Mouse (Mus musculus): ENCODE results near the gene Lcn5. TPM values are rescaled to one million over a fixed set of nuclear protein-coding genes. Genes with fewer than 3 reads are reported as not detected.

Lcn5 gene
- not detected in 2 replicates for polyA plus RNA-seq (2011; ENCODE audit: insufficient read depth, insufficient read length, low read depth, missing spikeins)

DNA sequence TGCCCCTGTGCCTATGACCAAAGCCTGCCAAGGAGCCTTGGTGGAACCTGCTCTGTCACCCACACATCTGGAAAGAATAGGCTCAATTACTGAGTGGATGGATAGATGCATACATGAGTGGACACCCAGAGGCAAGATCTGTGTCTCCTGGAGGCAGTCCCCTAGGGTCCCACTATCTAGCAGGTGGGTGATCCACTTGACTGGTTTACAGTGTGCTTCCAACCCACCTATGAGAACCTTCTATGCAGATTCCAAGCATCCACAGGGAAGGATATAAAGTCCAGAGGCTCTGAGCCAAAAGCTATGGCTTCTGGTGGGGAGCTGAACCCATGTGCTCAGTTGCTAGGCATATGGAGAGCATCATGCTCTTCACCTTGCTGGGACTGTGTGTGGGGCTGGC, at the start of gene Lcn5:
Gene Lcn5, plus strand, starts transcription at position 301 of the 400 bp plus-strand sequence.
- no peak within 1 kb of the TSS for H3K27ac ChIP-seq (ENCODE audit: insufficient read depth, low read length)
- no peak within 1 kb of the TSS for H3K4me3 ChIP-seq (ENCODE audit: low read depth, low read length)
- no peak within 1 kb of the TSS for H3K9ac ChIP-seq (ENCODE audit: low read depth, poor library complexity, severe bottlenecking)
- H3K4me1 ChIP-seq (ENCODE audit: control insufficient read depth, insufficient read depth, low read length): no peaks in the 10 kb centered on the region
- no peak for TF ChIP-seq EP300 (IDR thresholded peaks at IDR 0.05; ENCODE audit: insufficient read depth, low read depth, low read length)
- TF ChIP-seq POLR2A (IDR thresholded peaks at IDR 0.05; ENCODE audit: insufficient read depth, low read length): no peak
- no peak for TF ChIP-seq CTCF (IDR thresholded peaks at IDR 0.05; ENCODE audit: low read depth, low read length)
- no peaks in the 10 kb centered on the region for H3K27me3 ChIP-seq (ENCODE audit: control insufficient read depth, insufficient read depth, low read length, poor library complexity, severe bottlenecking)
- no peaks in the 10 kb centered on the region for H3K9me3 ChIP-seq (replicated peaks; ENCODE audit: control insufficient read depth, insufficient read depth, low read length, poor library complexity, severe bottlenecking)
- H3K36me3 ChIP-seq (ENCODE audit: control insufficient read depth, insufficient read depth, low read length, poor library complexity, severe bottlenecking): no peaks in the 10 kb centered on the region

DNA sequence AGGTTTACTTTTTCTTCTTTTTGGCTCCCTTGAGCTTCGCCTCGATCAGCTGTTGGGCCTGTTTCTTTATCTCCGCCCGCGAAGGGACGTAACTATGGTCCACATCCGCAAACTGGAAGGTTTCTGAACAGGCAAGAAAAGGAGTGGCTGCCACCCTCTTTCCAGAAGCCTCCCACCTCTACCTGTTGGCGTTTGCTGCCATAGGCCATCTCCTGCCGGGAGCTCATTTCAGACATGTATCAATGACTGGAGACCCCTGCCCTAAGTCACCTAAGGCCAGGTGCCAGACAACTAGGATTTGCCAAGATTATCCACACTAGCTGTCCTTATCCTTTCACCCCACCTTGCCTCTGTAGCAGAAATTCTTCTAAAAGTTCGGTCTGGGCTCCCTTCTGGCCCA, 49.1 kb upstream of the Lcn5 start:
- peaks cover 3% of the 10 kb centered on the region; the same call in 1 of the 2 replicates for H3K27me3 ChIP-seq (ENCODE audit: control insufficient read depth, insufficient read depth, low read length, poor library complexity, severe bottlenecking)
- H3K4me3 ChIP-seq (ENCODE audit: low read depth, low read length): no peak overlapping the region
- H3K9ac ChIP-seq (ENCODE audit: low read depth, poor library complexity, severe bottlenecking): no peak overlapping the region
- no peaks in the 10 kb centered on the region for H3K36me3 ChIP-seq (ENCODE audit: control insufficient read depth, insufficient read depth, low read length, poor library complexity, severe bottlenecking)
- H3K9me3 ChIP-seq (replicated peaks; ENCODE audit: control insufficient read depth, insufficient read depth, low read length, poor library complexity, severe bottlenecking): no peaks in the 10 kb centered on the region
- H3K27ac ChIP-seq (ENCODE audit: insufficient read depth, low read length): no peak overlapping the region
- no peaks in the 10 kb centered on the region for H3K4me1 ChIP-seq (ENCODE audit: control insufficient read depth, insufficient read depth, low read length)
- no peak for TF ChIP-seq EP300 (IDR thresholded peaks at IDR 0.05; ENCODE audit: insufficient read depth, low read depth, low read length)
- TF ChIP-seq POLR2A (IDR thresholded peaks at IDR 0.05; ENCODE audit: insufficient read depth, low read length): no peak
- no peak for TF ChIP-seq CTCF (IDR thresholded peaks at IDR 0.05; ENCODE audit: low read depth, low read length)

- Histone ChIP-seq H3K27ac (ENCODE audit: insufficient read depth, low read length) (no peak overlapping the region), H3K36me3 (ENCODE audit: control insufficient read depth, insufficient read depth, low read length, poor library complexity, severe bottlenecking) (no peaks in the 10 kb centered on the region), H3K9me3 (replicated peaks; ENCODE audit: control insufficient read depth, insufficient read depth, low read length, poor library complexity, severe bottlenecking) (no peaks in the 10 kb centered on the region), H3K9ac (ENCODE audit: low read depth, poor library complexity, severe bottlenecking) (peak overlapping the region; percentile 15; the same call in 1 of the 2 replicates), H3K27me3 (ENCODE audit: control insufficient read depth, insufficient read depth, low read length, poor library complexity, severe bottlenecking) (0 out of 2 replicates have a peak, but pooled peaks cover 1% of the 10 kb centered on the region), H3K4me3 (ENCODE audit: low read depth, low read length) (peak overlapping the region; percentile 14), H3K4me1 (ENCODE audit: control insufficient read depth, insufficient read depth, low read length) (no peaks in the 10 kb centered on the region)
- TF ChIP-seq POLR2A (IDR thresholded peaks at IDR 0.05; ENCODE audit: insufficient read depth, low read length): no peak
- TF ChIP-seq EP300 (IDR thresholded peaks at IDR 0.05; ENCODE audit: insufficient read depth, low read depth, low read length): no peak
- no peak for TF ChIP-seq CTCF (IDR thresholded peaks at IDR 0.05; ENCODE audit: low read depth, low read length)
Observed at GRCm38 (mm10) chr2:25616398-25616797, 41.4 kb upstream of the Lcn5 start.

GRCm38 (mm10) chr2:25617578-25617977, 40.2 kb upstream of the Lcn5 start, which contains the start of gene Ccdc183:
Gene Ccdc183, minus strand, starts transcription at chr2:25617678.
- no peak for TF ChIP-seq POLR2A (IDR thresholded peaks at IDR 0.05; ENCODE audit: insufficient read depth, low read length)
- no peak for TF ChIP-seq CTCF (IDR thresholded peaks at IDR 0.05; ENCODE audit: low read depth, low read length)
- no peak for TF ChIP-seq EP300 (IDR thresholded peaks at IDR 0.05; ENCODE audit: insufficient read depth, low read depth, low read length)
- Histone ChIP-seq H3K27ac (ENCODE audit: insufficient read depth, low read length) (no peak within 1 kb of the TSS), H3K4me3 (ENCODE audit: low read depth, low read length) (peak within 1 kb of the TSS; percentile 14), H3K27me3 (ENCODE audit: control insufficient read depth, insufficient read depth, low read length, poor library complexity, severe bottlenecking) (0 out of 2 replicates have a peak, but pooled peaks cover 1% of the 10 kb centered on the region), H3K36me3 (ENCODE audit: control insufficient read depth, insufficient read depth, low read length, poor library complexity, severe bottlenecking) (no peaks in the 10 kb centered on the region), H3K9me3 (replicated peaks; ENCODE audit: control insufficient read depth, insufficient read depth, low read length, poor library complexity, severe bottlenecking) (no peaks in the 10 kb centered on the region), H3K4me1 (ENCODE audit: control insufficient read depth, insufficient read depth, low read length) (no peaks in the 10 kb centered on the region), H3K9ac (ENCODE audit: low read depth, poor library complexity, severe bottlenecking) (no peak within 1 kb of the TSS)

- Histone ChIP-seq H3K9me3 (replicated peaks; ENCODE audit: control insufficient read depth, insufficient read depth, low read length, poor library complexity, severe bottlenecking) (no peaks in the 10 kb centered on the region), H3K4me1 (ENCODE audit: control insufficient read depth, insufficient read depth, low read length) (no peaks in the 10 kb centered on the region), H3K36me3 (ENCODE audit: control insufficient read depth, insufficient read depth, low read length, poor library complexity, severe bottlenecking) (no peaks in the 10 kb centered on the region), H3K27me3 (ENCODE audit: control insufficient read depth, insufficient read depth, low read length, poor library complexity, severe bottlenecking) (0 out of 2 replicates have a peak, but pooled peaks cover 1% of the 10 kb centered on the region), H3K4me3 (ENCODE audit: low read depth, low read length) (no peak overlapping the region), H3K9ac (ENCODE audit: low read depth, poor library complexity, severe bottlenecking) (no peak overlapping the region), H3K27ac (ENCODE audit: insufficient read depth, low read length) (no peak overlapping the region)
- TF ChIP-seq POLR2A (IDR thresholded peaks at IDR 0.05; ENCODE audit: insufficient read depth, low read length) (no peak), EP300 (IDR thresholded peaks at IDR 0.05; ENCODE audit: insufficient read depth, low read depth, low read length) (no peak), CTCF (IDR thresholded peaks at IDR 0.05; ENCODE audit: low read depth, low read length) (no peak)
Observed at GRCm38 (mm10) chr2:25620386-25620785, 37.4 kb upstream of the Lcn5 start.

- no peaks in the 10 kb centered on the region for H3K9me3 ChIP-seq (replicated peaks; ENCODE audit: control insufficient read depth, insufficient read depth, low read length, poor library complexity, severe bottlenecking)
- no peak overlapping the region for H3K27ac ChIP-seq (ENCODE audit: insufficient read depth, low read length)
- no peaks in the 10 kb centered on the region for H3K36me3 ChIP-seq (ENCODE audit: control insufficient read depth, insufficient read depth, low read length, poor library complexity, severe bottlenecking)
- H3K4me3 ChIP-seq (ENCODE audit: low read depth, low read length): no peak overlapping the region
- H3K9ac ChIP-seq (ENCODE audit: low read depth, poor library complexity, severe bottlenecking): no peak overlapping the region
- 0 out of 2 replicates have a peak, but pooled peaks cover 1% of the 10 kb centered on the region for H3K27me3 ChIP-seq (ENCODE audit: control insufficient read depth, insufficient read depth, low read length, poor library complexity, severe bottlenecking)
- TF ChIP-seq POLR2A (IDR thresholded peaks at IDR 0.05; ENCODE audit: insufficient read depth, low read length) (no peak), EP300 (IDR thresholded peaks at IDR 0.05; ENCODE audit: insufficient read depth, low read depth, low read length) (no peak), CTCF (IDR thresholded peaks at IDR 0.05; ENCODE audit: low read depth, low read length) (no peak)
- no peaks in the 10 kb centered on the region for H3K4me1 ChIP-seq (ENCODE audit: control insufficient read depth, insufficient read depth, low read length)
Observed at GRCm38 (mm10) chr2:25620852-25621228, 36.9 kb upstream of the Lcn5 start.

All from ES-Bruce4 (cell line).